Mouse (Mus musculus) liver, embryonic 12.5 days (tissue): ENCODE data around the gene D430019H16Rik. TPM values are rescaled to one million over a fixed set of nuclear protein-coding genes. Genes with fewer than 3 reads are reported as not detected.

ENCODE experiments used
- ATAC-seq: fragments of 200-750 bp; cut with Nextera tagmentation; 2 replicates; pipeline ENCODE4 v1.8.0; 2017; ENCODE audit warnings: moderate number of reproducible peaks, mild to moderate bottlenecking, moderate library complexity
- H3K27ac ChIP-seq: fragments of 300-500 bp; sonication (generic); 2 replicates; pipeline ENCODE4 v1.5.1; 2016; ENCODE audit warnings: mild to moderate bottlenecking
- H3K27me3 ChIP-seq: fragments of 300-500 bp; sonication (generic); replicated peaks from 2 replicates; pipeline ENCODE4 v1.6.1; 2016; ENCODE audit warnings: mild to moderate bottlenecking, moderate library complexity
- H3K36me3 ChIP-seq: fragments of 300-500 bp; sonication (generic); 2 replicates; pipeline ENCODE4 v1.6.1; 2016; ENCODE audit warnings: mild to moderate bottlenecking, moderate library complexity
- H3K4me1 ChIP-seq: fragments of 300-500 bp; sonication (generic); 2 replicates; pipeline ENCODE4 v1.6.1; 2016
- H3K4me2 ChIP-seq: fragments of 300-500 bp; sonication (generic); 2 replicates; pipeline ENCODE4 v1.6.1; 2016; ENCODE audit warnings: mild to moderate bottlenecking, moderate library complexity
- H3K4me3 ChIP-seq: fragments of 300-500 bp; sonication (generic); 2 replicates; pipeline ENCODE4 v1.5.1; 2016; ENCODE audit warnings: mild to moderate bottlenecking, moderate library complexity
- H3K9ac ChIP-seq: fragments of 300-500 bp; sonication (generic); 2 replicates; pipeline ENCODE4 v1.6.1; 2016; ENCODE audit warnings: mild to moderate bottlenecking, moderate library complexity
- H3K9me3 ChIP-seq: fragments of 300-500 bp; sonication (generic); replicated peaks from 2 replicates; pipeline ENCODE4 v1.6.1; 2016; ENCODE audit warnings: mild to moderate bottlenecking, moderate library complexity
- WGBS: fragments of 180-500 bp; shearing (Covaris S2); methylation state at CpG from one replicate; pipeline ENCODE4 v1.1.7; 2016; ENCODE audit not compliant: insufficient replicate concordance; 5-methylcytosine and 5-hydroxymethylcytosine counted together
- polyA plus RNA-seq: library from polyadenylated mRNA; unstranded; fragments of >200 nt; fragmentation: Nextera tagmentation; extraction: Ambion mirVana; gene quantifications from 2 replicates; pipeline ENCODE4 v1.2.1, GENCODE M21; 2016

Gene D430019H16Rik
- polyA plus RNA-seq, 1 experiment from 2014 or later = 0.13 TPM

DNA sequence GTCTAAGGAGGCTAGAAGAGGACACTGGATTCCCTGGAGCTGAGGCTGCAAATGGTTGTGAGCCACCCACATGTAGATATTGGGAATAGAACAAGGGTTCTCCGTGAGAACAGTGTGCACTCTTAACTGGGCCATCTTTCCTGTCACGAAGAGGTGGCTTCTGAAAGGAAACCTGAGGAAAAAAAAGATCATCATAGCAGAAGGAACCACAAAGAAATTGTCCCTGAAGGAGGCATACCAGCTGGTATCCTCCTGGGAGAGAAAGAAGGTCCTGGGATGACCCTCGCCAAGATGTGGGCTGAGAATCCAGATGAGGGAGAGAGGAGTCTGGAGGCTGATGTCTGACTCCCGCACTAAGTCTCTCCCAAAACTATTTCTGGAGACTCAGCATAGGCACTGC is 4.4 kb upstream of the D430019H16Rik start:
- H3K9ac ChIP-seq = no peak overlapping the region
- no peak overlapping the region for H3K4me3 ChIP-seq
- H3K9me3 ChIP-seq = no peaks in the 10 kb centered on the region
- peaks cover 8% of the 10 kb centered on the region for H3K4me1 ChIP-seq
- ATAC-seq = no peak
- H3K4me2 ChIP-seq = no peak overlapping the region
- peaks cover 15% of the 10 kb centered on the region for H3K27me3 ChIP-seq
- WGBS = 59% methylated on average over 4 of the region's 4 CpGs
- H3K36me3 ChIP-seq = no peaks in the 10 kb centered on the region
- H3K27ac ChIP-seq = no peak overlapping the region

DNA sequence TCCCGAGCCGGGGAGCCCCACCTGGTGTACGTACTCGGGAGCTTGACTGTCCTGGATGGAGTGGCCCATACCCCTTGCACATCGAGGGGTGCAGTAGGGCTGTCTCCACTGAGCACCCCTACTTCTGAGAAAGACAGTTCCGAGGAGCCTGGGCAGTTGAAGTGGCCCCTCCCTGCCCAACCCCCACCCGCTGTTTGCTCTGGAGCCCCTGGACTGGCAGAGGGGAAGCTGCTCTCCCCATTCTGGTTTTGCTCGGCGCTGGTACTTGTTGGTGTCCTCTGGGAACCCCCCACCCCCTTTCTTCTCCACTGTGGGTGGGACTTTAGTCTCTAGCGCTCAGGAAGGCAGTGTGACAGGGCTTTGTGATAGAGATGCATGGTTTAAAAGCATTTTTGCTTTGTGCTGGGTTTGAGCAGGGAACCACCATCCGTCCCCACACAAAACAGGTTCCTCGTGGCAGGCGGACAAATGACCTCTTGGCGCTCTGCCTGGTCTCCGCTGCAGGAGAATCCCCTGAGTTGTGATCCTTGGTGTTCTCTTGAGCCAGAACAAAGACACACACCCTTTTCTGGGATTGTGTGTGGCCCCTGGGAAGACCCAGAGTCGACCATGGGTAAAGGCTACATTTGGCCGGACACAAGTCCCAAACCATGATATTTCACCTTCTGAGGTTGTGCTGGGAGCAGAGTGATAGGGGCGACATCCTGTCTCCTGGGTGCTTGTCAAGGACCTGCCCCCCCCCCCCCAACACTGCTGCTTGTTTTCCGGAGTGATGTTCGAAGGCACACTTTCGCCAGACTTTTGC is 804 bp downstream of the D430019H16Rik start:
- no peak overlapping the region for H3K27ac ChIP-seq
- H3K4me2 ChIP-seq = peak overlapping the region; percentile 64
- peak; percentile 38; the same call in 1 of the 2 replicates for ATAC-seq
- H3K9ac ChIP-seq = peak overlapping the region; percentile 31; the same call in 1 of the 2 replicates
- no peaks in the 10 kb centered on the region for H3K9me3 ChIP-seq
- H3K27me3 ChIP-seq = peaks cover 35% of the 10 kb centered on the region
- 11% methylated on average over 21 of the region's 21 CpGs for WGBS
- no peaks in the 10 kb centered on the region for H3K36me3 ChIP-seq
- H3K4me1 ChIP-seq = peaks cover 11% of the 10 kb centered on the region
- peak overlapping the region; percentile 39 for H3K4me3 ChIP-seq

- H3K27me3 ChIP-seq = peaks cover 35% of the 10 kb centered on the region
- ATAC-seq = no peak
- H3K27ac ChIP-seq = no peak overlapping the region
- H3K4me2 ChIP-seq = peak overlapping the region; percentile 64; the same call in 1 of the 2 replicates
- no peaks in the 10 kb centered on the region for H3K9me3 ChIP-seq
- peaks cover 11% of the 10 kb centered on the region for H3K4me1 ChIP-seq
- H3K36me3 ChIP-seq = no peaks in the 10 kb centered on the region
- H3K4me3 ChIP-seq = peak overlapping the region; percentile 39; the same call in 1 of the 2 replicates
- WGBS = 15% methylated on average over 4 of the region's 4 CpGs
- H3K9ac ChIP-seq = no peak overlapping the region
These were observed 1.5 kb downstream of the D430019H16Rik start for GRCm38 (mm10) chr12:105455063-105455559.

GRCm38 (mm10) chr12:105458791-105459190 is 5.1 kb downstream of the D430019H16Rik start:
- ATAC-seq = no peak
- 75% methylated on average over 6 of the region's 6 CpGs for WGBS
- Histone ChIP-seq H3K27ac (no peak overlapping the region), H3K4me3 (no peak overlapping the region), H3K4me2 (no peak overlapping the region), H3K4me1 (peaks cover 7% of the 10 kb centered on the region), H3K9ac (no peak overlapping the region), H3K27me3 (peaks cover 25% of the 10 kb centered on the region), H3K36me3 (no peaks in the 10 kb centered on the region), H3K9me3 (no peaks in the 10 kb centered on the region)

- 0 out of 2 replicates have a peak, but pooled peaks cover 6% of the 10 kb centered on the region for H3K27me3 ChIP-seq
- H3K4me1 ChIP-seq = no peaks in the 10 kb centered on the region
- no peak overlapping the region for H3K4me2 ChIP-seq
- no peak overlapping the region for H3K9ac ChIP-seq
- H3K9me3 ChIP-seq = no peaks in the 10 kb centered on the region
- no peaks in the 10 kb centered on the region for H3K36me3 ChIP-seq
- no peak overlapping the region for H3K4me3 ChIP-seq
- 69% methylated on average over 6 of the region's 6 CpGs for WGBS
- H3K27ac ChIP-seq = no peak overlapping the region
- no peak for ATAC-seq
These were observed 7.4 kb downstream of the D430019H16Rik start for GRCm38 (mm10) chr12:105461066-105461465.

DNA sequence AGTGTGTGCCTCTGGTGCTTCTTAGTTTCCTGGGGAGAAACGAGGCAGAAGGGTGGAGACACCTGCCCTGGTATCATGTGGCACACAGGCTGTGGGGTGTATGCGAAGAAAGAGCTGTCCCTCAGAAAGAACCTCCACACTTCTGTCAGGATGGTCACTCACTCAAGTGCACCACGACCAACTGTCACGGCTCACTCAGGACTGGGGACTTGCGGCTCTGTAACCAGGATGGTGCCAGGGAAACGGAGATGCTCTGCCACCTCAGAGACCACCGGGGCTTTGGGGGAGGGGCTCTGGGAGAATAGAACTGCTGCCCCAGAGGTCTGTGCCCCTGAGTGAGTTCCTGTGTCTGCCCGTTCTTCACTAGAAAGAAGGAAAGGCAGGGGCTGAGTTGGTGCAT is 15.4 kb downstream of the D430019H16Rik start:
- no peak overlapping the region for H3K4me2 ChIP-seq
- no peak overlapping the region for H3K9ac ChIP-seq
- 74% methylated on average over 8 of the region's 8 CpGs for WGBS
- H3K27me3 ChIP-seq = no peaks in the 10 kb centered on the region
- ATAC-seq = no peak
- H3K4me1 ChIP-seq = 0 out of 2 replicates have a peak, but pooled peaks cover 7% of the 10 kb centered on the region
- H3K9me3 ChIP-seq = no peaks in the 10 kb centered on the region
- no peak overlapping the region for H3K4me3 ChIP-seq
- H3K36me3 ChIP-seq = no peaks in the 10 kb centered on the region
- H3K27ac ChIP-seq = no peak overlapping the region

DNA sequence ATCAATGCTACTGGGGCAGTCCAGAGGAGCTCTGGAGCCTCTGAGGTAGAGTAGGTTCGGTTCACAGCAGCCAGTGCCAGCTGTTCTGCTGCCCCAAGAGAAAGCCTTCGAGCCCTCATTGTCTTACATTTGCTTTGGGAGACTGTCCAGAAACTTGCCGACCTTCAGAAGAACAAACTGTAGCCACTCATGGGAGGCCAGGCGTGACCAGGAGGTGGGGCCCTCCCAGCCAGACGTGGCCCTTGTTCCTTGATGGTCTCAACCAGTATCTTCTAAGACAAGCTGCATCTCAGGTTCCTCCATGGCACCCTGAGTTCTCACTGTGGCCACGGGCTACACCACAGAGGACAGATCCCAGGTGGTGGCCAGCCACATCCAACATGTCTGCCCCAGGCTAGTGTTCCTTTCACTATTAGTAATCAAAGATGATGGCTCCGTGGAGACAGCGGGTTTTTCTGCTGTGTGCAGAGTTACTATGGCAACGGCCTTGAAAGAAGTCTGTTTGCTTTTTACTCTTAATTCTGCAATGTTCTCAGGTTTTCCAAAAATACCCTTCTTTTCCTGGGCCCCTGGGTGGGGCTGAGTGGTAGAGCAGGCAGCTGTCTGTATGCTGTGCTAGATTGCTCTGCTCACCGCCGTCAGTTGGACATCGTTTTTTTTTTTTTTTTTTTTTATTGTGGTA is 21.7 kb downstream of the D430019H16Rik start:
- H3K4me2 ChIP-seq = no peak overlapping the region
- no peaks in the 10 kb centered on the region for H3K27me3 ChIP-seq
- no peak overlapping the region for H3K4me3 ChIP-seq
- no peak for ATAC-seq
- no peak overlapping the region for H3K9ac ChIP-seq
- no peaks in the 10 kb centered on the region for H3K9me3 ChIP-seq
- H3K4me1 ChIP-seq = no peaks in the 10 kb centered on the region
- H3K27ac ChIP-seq = no peak overlapping the region
- 70% methylated on average over 12 of the region's 12 CpGs for WGBS
- H3K36me3 ChIP-seq = no peaks in the 10 kb centered on the region

- Histone ChIP-seq H3K36me3 (no peaks in the 10 kb centered on the region), H3K9me3 (no peaks in the 10 kb centered on the region), H3K4me2 (no peak overlapping the region), H3K4me3 (no peak overlapping the region), H3K27ac (no peak overlapping the region), H3K27me3 (no peaks in the 10 kb centered on the region), H3K4me1 (no peaks in the 10 kb centered on the region), H3K9ac (no peak overlapping the region)
- 25% methylated on average over 9 of the region's 9 CpGs for WGBS
- no peak for ATAC-seq
These were observed 22.8 kb downstream of the D430019H16Rik start for GRCm38 (mm10) chr12:105476453-105476852.

DNA sequence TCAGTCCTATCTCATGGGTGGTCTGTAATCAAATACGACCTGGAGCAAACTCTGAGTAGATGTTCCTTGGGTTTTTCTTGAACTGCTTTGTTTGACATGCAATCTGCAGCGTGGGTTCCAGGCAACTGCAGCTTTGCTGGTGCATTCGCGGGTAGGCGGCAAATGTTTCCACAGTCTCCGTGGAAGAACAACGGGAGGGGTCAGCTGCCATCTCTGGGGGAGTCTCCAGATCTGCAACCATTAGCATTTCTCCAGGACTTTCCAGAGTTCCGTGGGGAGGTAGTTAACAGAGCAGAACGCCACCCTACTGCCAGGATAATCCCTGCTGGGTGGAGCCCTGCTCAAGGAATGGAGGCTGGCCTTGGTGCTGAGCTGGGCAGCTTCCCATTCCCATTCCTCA is 23.3 kb downstream of the D430019H16Rik start:
- Histone ChIP-seq H3K36me3 (no peaks in the 10 kb centered on the region), H3K4me3 (no peak overlapping the region), H3K27me3 (no peaks in the 10 kb centered on the region), H3K27ac (no peak overlapping the region), H3K9ac (no peak overlapping the region), H3K9me3 (no peaks in the 10 kb centered on the region), H3K4me2 (no peak overlapping the region), H3K4me1 (no peaks in the 10 kb centered on the region)
- ATAC-seq = no peak
- WGBS = 51% methylated on average over 9 of the region's 9 CpGs

DNA sequence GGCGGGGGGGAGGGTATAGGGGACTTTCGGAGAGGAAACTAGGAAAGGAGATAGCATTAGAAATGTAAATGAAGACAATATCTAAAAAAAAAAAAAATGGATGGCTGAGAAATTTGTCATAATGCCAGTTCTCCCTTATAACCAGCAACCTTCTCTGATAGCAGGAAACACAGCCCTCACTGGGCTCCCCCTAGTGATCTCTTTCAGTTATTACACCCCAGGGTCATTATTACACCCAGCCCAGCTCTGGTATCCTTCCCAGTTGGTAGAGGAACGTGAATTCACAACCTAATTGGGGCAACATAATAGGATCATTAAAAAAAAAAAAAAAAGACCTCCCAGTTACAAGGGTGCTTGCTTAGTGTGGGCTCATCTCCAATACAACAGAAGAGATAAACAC is 29.8 kb downstream of the D430019H16Rik start:
- 41% methylated on average over 3 of the region's 3 CpGs for WGBS
- Histone ChIP-seq H3K4me2 (no peak overlapping the region), H3K36me3 (no peaks in the 10 kb centered on the region), H3K4me1 (no peaks in the 10 kb centered on the region), H3K27me3 (no peaks in the 10 kb centered on the region), H3K4me3 (no peak overlapping the region), H3K9me3 (no peaks in the 10 kb centered on the region), H3K27ac (no peak overlapping the region), H3K9ac (no peak overlapping the region)
- no peak for ATAC-seq

DNA sequence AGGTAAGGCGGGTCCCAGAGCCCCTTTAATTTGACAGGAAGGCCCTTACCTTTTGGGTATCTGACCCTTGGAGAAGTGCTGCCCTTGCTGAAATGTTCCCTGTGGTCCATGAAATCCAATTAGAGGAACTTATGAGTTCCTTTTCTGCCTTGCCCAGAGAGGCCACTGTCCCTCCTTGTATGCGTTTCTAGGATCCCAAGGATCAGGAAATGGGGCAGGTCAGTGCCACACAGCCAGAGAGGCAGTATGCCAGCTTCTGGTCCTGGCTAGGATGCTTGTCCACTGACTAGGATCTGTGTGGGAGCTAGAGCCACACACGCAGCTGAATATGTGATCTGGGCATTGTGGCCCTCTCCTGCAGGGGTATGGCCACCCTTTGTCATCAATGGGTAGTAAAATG is 36.6 kb downstream of the D430019H16Rik start:
- ATAC-seq = no peak
- Histone ChIP-seq H3K27me3 (0 out of 2 replicates have a peak, but pooled peaks cover 14% of the 10 kb centered on the region), H3K9me3 (no peaks in the 10 kb centered on the region), H3K4me2 (no peak overlapping the region), H3K27ac (no peak overlapping the region), H3K36me3 (no peaks in the 10 kb centered on the region), H3K4me3 (no peak overlapping the region), H3K4me1 (no peaks in the 10 kb centered on the region), H3K9ac (no peak overlapping the region)
- 50% methylated on average over 3 of the region's 3 CpGs for WGBS

DNA sequence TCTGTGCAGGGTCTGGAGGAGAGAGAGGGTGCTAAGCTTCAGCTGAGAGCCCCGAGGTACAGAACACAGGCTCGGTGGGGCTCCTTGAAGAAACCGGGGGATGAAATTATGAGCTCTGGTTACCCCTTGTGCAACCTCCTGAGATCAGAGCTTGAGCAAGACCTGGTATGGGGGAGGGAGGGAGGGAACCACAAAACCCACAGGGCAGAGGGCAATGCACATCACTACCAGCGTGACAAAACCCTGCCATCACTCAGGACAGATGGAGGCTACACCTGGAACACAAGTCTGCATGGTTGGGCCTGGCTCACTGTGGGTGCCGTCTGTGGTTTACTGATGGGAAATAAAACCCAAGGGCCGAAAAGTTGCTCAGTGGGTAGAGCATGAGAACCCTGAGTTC is 37.1 kb downstream of the D430019H16Rik start:
- Histone ChIP-seq H3K4me3 (no peak overlapping the region), H3K36me3 (no peaks in the 10 kb centered on the region), H3K27me3 (0 out of 2 replicates have a peak, but pooled peaks cover 14% of the 10 kb centered on the region), H3K9me3 (no peaks in the 10 kb centered on the region), H3K4me2 (no peak overlapping the region), H3K4me1 (no peaks in the 10 kb centered on the region), H3K27ac (no peak overlapping the region), H3K9ac (no peak overlapping the region)
- 43% methylated on average over 6 of the region's 6 CpGs for WGBS
- no peak for ATAC-seq
